Mouse (Mus musculus) heart, embryonic 12.5 days (tissue): ENCODE measurements around the gene Slc22a22. TPM values are rescaled to one million over a fixed set of nuclear protein-coding genes. Genes with fewer than 3 reads are reported as not detected.
"Not testable (repeated sequence)": the region's sequence is repeated elsewhere in the genome, so short reads cannot be mapped to it uniquely, and the experiment has no call there.

Experiments
- ATAC-seq: fragments of 200-750 bp; cut with Nextera tagmentation; 2 replicates; pipeline ENCODE4 v1.8.0; 2017; ENCODE audit warnings: moderate TSS enrichment, moderate library complexity; ENCODE audit not compliant: insufficient number of reproducible peaks, low FRiP score
- H3K27ac ChIP-seq: fragments of 300-500 bp; sonication (generic); 2 replicates; pipeline ENCODE4 v1.5.1; 2016; ENCODE audit warnings: mild to moderate bottlenecking, moderate library complexity; ENCODE audit not compliant: poor library complexity, severe bottlenecking
- H3K27me3 ChIP-seq: fragments of 300-500 bp; sonication (generic); replicated peaks from 2 replicates; pipeline ENCODE4 v1.6.1; 2016; ENCODE audit warnings: mild to moderate bottlenecking, moderate library complexity
- H3K36me3 ChIP-seq: fragments of 300-500 bp; sonication (generic); 2 replicates; pipeline ENCODE4 v1.6.1; 2016; ENCODE audit warnings: mild to moderate bottlenecking, moderate library complexity
- H3K4me1 ChIP-seq: fragments of 300-500 bp; sonication (generic); replicated peaks from 2 replicates; pipeline ENCODE4 v1.6.1; 2016; ENCODE audit warnings: mild to moderate bottlenecking
- H3K4me2 ChIP-seq: fragments of 300-500 bp; sonication (generic); 2 replicates; pipeline ENCODE4 v1.6.1; 2016; ENCODE audit warnings: mild to moderate bottlenecking, moderate library complexity
- H3K4me3 ChIP-seq: fragments of 300-500 bp; sonication (generic); 2 replicates; pipeline ENCODE4 v1.5.1; 2016; ENCODE audit warnings: mild to moderate bottlenecking
- H3K9ac ChIP-seq: fragments of 300-500 bp; sonication (generic); 2 replicates; pipeline ENCODE4 v1.6.1; 2016; ENCODE audit warnings: mild to moderate bottlenecking, moderate library complexity
- H3K9me3 ChIP-seq: fragments of 300-500 bp; sonication (generic); replicated peaks from 2 replicates; pipeline ENCODE4 v1.6.1; 2016; ENCODE audit warnings: mild to moderate bottlenecking, moderate library complexity
- WGBS: fragments of 180-500 bp; shearing (Covaris S2); methylation state at CpG from one replicate; pipeline ENCODE4 v1.1.7; 2016; 5-methylcytosine and 5-hydroxymethylcytosine counted together
- polyA plus RNA-seq: library from polyadenylated mRNA; unstranded; fragments of >200 nt; fragmentation: Nextera tagmentation; extraction: Ambion mirVana; gene quantifications from 2 replicates; pipeline ENCODE4 v1.2.1, GENCODE M21; 2016

The Slc22a22 gene
- polyA plus RNA-seq, 1 experiment from 2014 or later: not detected

DNA sequence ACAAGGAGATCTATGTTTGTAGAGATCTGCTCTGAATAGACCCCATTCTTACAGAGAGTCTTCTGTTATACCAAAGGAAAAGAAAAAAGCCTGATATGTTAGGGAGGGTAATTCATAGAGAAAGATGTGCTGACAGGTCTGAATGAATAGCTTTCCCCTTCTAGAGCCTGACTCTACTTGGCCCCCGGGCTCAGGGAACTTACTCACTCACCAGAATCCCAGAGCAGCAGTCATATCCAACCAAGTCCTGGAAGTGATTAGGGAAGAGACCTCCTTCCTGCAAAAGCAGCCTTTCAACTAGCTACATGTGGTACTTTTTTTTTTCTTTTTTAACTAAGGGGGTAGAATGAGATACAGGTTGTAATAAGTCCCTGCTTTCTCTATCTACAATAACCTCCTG is 111.0 kb downstream of the Slc22a22 start:
- no peaks in the 10 kb centered on the region for H3K27me3 ChIP-seq
- H3K36me3 ChIP-seq: no peaks in the 10 kb centered on the region
- H3K9ac ChIP-seq: no peak overlapping the region
- WGBS: 20% methylated on average over 1 of the region's 1 CpGs
- H3K9me3 ChIP-seq: no peaks in the 10 kb centered on the region
- H3K4me1 ChIP-seq: no peaks in the 10 kb centered on the region
- ATAC-seq: no peak
- no peak overlapping the region for H3K4me2 ChIP-seq
- H3K4me3 ChIP-seq: no peak overlapping the region
- no peak overlapping the region for H3K27ac ChIP-seq

DNA sequence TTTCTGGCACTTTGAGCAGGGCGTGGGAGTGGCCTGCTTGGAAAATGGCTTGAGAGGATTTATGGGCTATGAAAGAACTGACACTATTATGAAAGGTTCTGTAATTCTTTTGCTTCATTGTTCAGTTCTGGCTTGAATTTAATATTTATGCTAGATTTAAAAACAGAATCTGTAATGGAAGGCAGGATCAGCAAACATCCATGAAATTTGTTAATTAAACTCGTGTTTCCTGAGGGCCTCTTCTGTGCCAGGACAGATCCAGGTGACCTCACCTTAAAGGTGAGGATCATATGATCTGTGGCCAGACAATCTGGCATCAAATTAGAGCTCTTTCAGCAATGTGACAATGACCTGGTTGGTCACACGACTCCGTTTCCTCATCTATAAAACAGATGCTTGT is 122.1 kb downstream of the Slc22a22 start:
- ATAC-seq: no peak
- no peaks in the 10 kb centered on the region for H3K9me3 ChIP-seq

GRCm38 (mm10) chr15:57340499-57340898 is 136.9 kb downstream of the Slc22a22 start:
- Histone ChIP-seq H3K9me3 (no peaks in the 10 kb centered on the region), H3K27me3 (no peaks in the 10 kb centered on the region), H3K4me2 (no peak overlapping the region), H3K4me1 (0 out of 2 replicates have a peak, but pooled peaks cover 3% of the 10 kb centered on the region), H3K4me3 (no peak overlapping the region), H3K27ac (no peak overlapping the region), H3K36me3 (no peaks in the 10 kb centered on the region), H3K9ac (no peak overlapping the region)
- 38% methylated on average over 3 of the region's 3 CpGs for WGBS
- ATAC-seq: no peak

More for the DNA sequence above, 122.1 kb downstream of the Slc22a22 start:
- Histone ChIP-seq H3K4me1 (no peaks in the 10 kb centered on the region), H3K27me3 (no peaks in the 10 kb centered on the region), H3K27ac (no peak overlapping the region), H3K9ac (no peak overlapping the region), H3K4me3 (no peak overlapping the region), H3K36me3 (no peaks in the 10 kb centered on the region), H3K4me2 (no peak overlapping the region)
- WGBS: 73% methylated on average over 4 of the region's 4 CpGs

DNA sequence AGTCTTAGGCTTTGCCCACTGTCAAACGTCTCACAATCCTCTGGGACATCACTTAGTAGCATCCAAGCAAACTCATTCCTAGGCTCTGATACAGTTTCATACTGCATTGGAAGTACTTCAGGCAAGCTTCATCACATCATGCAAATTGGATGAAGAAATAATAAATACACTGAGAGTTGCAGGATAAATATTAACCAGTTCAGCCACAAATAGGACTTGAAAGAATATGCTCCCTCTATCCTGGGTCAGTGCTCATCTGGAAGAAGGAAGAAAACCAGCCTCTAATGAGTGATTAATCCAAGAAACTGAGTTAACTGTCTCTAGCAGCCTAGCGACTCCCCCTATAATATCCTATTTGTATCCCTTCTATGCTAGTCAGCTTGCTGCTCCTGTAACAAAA is 146.1 kb downstream of the Slc22a22 start:
- no peaks in the 10 kb centered on the region for H3K27me3 ChIP-seq
- H3K27ac ChIP-seq: no peak overlapping the region
- H3K4me1 ChIP-seq: no peaks in the 10 kb centered on the region
- no peak overlapping the region for H3K4me3 ChIP-seq
- H3K9me3 ChIP-seq: no peaks in the 10 kb centered on the region
- no peaks in the 10 kb centered on the region for H3K36me3 ChIP-seq
- no peak overlapping the region for H3K9ac ChIP-seq
- WGBS: 68% methylated on average over 2 of the region's 2 CpGs
- H3K4me2 ChIP-seq: no peak overlapping the region
- ATAC-seq: no peak

DNA sequence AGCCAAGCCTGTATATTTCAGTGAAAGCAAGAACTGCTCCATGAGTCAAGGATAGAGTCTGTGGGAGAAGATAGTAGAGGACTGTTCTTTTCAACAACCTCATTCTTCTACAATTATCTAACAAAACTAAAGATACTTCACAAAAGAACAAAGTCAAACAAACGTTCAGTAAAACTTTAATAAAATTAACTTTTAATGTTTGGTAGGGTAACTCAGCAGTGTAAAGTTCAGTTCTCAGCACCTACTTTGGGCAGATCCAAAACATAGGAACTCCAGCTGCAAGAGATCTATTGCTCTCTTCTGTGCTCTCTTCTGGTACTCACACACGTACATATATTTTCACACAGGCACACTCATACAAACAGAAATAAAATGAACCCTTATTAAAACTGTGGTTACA is 159.4 kb downstream of the Slc22a22 start:
- WGBS: 65% methylated on average over 2 of the region's 2 CpGs
- Histone ChIP-seq H3K4me1 (no peaks in the 10 kb centered on the region), H3K9me3 (0 out of 2 replicates have a peak, but pooled peaks cover 3% of the 10 kb centered on the region), H3K9ac (no peak overlapping the region), H3K27ac (no peak overlapping the region), H3K27me3 (no peaks in the 10 kb centered on the region), H3K4me2 (no peak overlapping the region), H3K4me3 (no peak overlapping the region), H3K36me3 (no peaks in the 10 kb centered on the region)
- no peak for ATAC-seq

- peaks cover 7% of the 10 kb centered on the region for H3K9me3 ChIP-seq
- H3K27ac ChIP-seq: no peak overlapping the region
- H3K9ac ChIP-seq: no peak overlapping the region
- H3K4me2 ChIP-seq: no peak overlapping the region
- H3K36me3 ChIP-seq: no peaks in the 10 kb centered on the region
- WGBS: 90% methylated on average over 2 of the region's 2 CpGs
- ATAC-seq: no peak
- H3K27me3 ChIP-seq: no peaks in the 10 kb centered on the region
- no peak overlapping the region for H3K4me3 ChIP-seq
- H3K4me1 ChIP-seq: no peaks in the 10 kb centered on the region
Observed at GRCm38 (mm10) chr15:57316486-57316885, 160.9 kb downstream of the Slc22a22 start.

DNA sequence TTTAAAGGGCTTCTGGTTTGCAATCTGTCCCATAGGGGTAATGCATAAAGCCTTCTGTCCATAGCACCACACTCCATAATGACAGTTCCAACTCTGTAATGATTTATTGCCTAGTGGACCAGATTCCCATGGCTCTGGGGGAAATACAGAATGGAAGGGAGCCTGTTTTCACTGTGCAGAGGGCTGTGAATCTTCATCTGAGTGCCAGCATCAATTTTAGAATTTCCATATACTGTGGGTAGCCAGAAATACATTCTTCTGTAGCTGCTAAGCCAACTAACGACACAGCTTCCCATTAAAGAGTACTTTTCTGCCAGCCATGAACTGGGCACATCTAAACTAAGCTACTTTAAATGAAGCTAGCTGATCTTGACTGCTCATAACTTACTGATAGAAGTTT is 174.7 kb downstream of the Slc22a22 start:
- H3K36me3 ChIP-seq: no peaks in the 10 kb centered on the region
- H3K27me3 ChIP-seq: no peaks in the 10 kb centered on the region
- no peak overlapping the region for H3K27ac ChIP-seq
- no peaks in the 10 kb centered on the region for H3K9me3 ChIP-seq
- no peak overlapping the region for H3K9ac ChIP-seq
- no peaks in the 10 kb centered on the region for H3K4me1 ChIP-seq
- H3K4me3 ChIP-seq: no peak overlapping the region
- H3K4me2 ChIP-seq: no peak overlapping the region
- 66% methylated on average over 1 of the region's 1 CpGs for WGBS
- ATAC-seq: no peak

- H3K9ac ChIP-seq: no peak overlapping the region
- no peaks in the 10 kb centered on the region for H3K4me1 ChIP-seq
- H3K4me3 ChIP-seq: no peak overlapping the region
- H3K4me2 ChIP-seq: no peak overlapping the region
- no peak overlapping the region for H3K27ac ChIP-seq
- no peak for ATAC-seq
- H3K9me3 ChIP-seq: no peaks in the 10 kb centered on the region
- H3K27me3 ChIP-seq: no peaks in the 10 kb centered on the region
- WGBS: 42% methylated on average over 1 of the region's 1 CpGs
- no peaks in the 10 kb centered on the region for H3K36me3 ChIP-seq
Observed at GRCm38 (mm10) chr15:57278505-57278904, 198.9 kb downstream of the Slc22a22 start.

GRCm38 (mm10) chr15:57276411-57276810 is 201.0 kb downstream of the Slc22a22 start:
- no peaks in the 10 kb centered on the region for H3K4me1 ChIP-seq
- no peak overlapping the region for H3K9ac ChIP-seq
- no peak overlapping the region for H3K27ac ChIP-seq
- no peaks in the 10 kb centered on the region for H3K27me3 ChIP-seq
- H3K4me2 ChIP-seq: no peak overlapping the region
- H3K4me3 ChIP-seq: no peak overlapping the region
- H3K9me3 ChIP-seq: no peaks in the 10 kb centered on the region
- no peaks in the 10 kb centered on the region for H3K36me3 ChIP-seq
- no peak for ATAC-seq

GRCm38 (mm10) chr15:57240061-57240460 is 237.4 kb downstream of the Slc22a22 start:
- not testable (repeated sequence) for H3K4me3 ChIP-seq, H3K36me3 ChIP-seq, H3K27me3 ChIP-seq, H3K4me1 ChIP-seq, H3K9me3 ChIP-seq, H3K4me2 ChIP-seq, ATAC-seq, H3K9ac ChIP-seq, H3K27ac ChIP-seq
- 88% methylated on average over 1 of the region's 1 CpGs for WGBS

GRCm38 (mm10) chr15:57230439-57230838 is 247.0 kb downstream of the Slc22a22 start:
- no peak for ATAC-seq
- H3K4me3 ChIP-seq: no peak overlapping the region

DNA sequence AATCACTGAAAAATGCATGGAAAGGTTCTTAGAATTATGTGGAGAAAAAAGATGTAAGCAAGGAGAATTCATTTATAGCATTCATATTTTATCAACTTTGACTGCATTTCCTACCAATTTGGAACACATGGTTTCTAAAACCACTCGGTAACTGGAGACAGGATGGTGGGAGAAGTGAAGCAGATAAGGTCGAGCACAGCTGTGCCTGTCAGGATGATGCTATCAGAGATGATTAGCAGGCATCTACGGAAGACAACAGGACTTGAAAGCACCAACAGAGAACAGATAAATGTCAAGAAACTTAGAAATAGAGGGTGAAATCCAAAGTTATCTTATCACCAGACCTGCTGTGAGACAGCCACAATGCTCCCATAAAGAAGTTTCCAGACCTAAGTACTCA is 272.1 kb downstream of the Slc22a22 start:
- Histone ChIP-seq H3K9ac (no peak overlapping the region), H3K27me3 (no peaks in the 10 kb centered on the region), H3K4me2 (no peak overlapping the region), H3K4me3 (no peak overlapping the region), H3K27ac (no peak overlapping the region), H3K36me3 (no peaks in the 10 kb centered on the region), H3K9me3 (no peaks in the 10 kb centered on the region), H3K4me1 (peaks cover 5% of the 10 kb centered on the region)
- no peak for ATAC-seq
- 7% methylated on average over 3 of the region's 3 CpGs for WGBS

More at GRCm38 (mm10) chr15:57230439-57230838, 247.0 kb downstream of the Slc22a22 start:
- Histone ChIP-seq H3K27ac (no peak overlapping the region), H3K9me3 (no peaks in the 10 kb centered on the region), H3K4me1 (no peaks in the 10 kb centered on the region), H3K9ac (no peak overlapping the region), H3K36me3 (no peaks in the 10 kb centered on the region), H3K27me3 (no peaks in the 10 kb centered on the region), H3K4me2 (no peak overlapping the region)
